Mouse (Mus musculus): ENCODE data around the gene Rps2. TPM values are rescaled to one million over a fixed set of nuclear protein-coding genes. Genes with fewer than 3 reads are reported as not detected.

Gene Rps2
- polyA plus RNA-seq, 1 experiment from 2014 or later: 828 TPM

- ATAC-seq (ENCODE audit: insufficient number of reproducible peaks, low FRiP score): peak; percentile 67
- Histone ChIP-seq H3K4me2 (peak overlapping the region; percentile 61), H3K4me3 (peak overlapping the region; percentile 36), H3K27ac (ENCODE audit: poor library complexity, severe bottlenecking) (no peak overlapping the region), H3K9me3 (replicated peaks) (no peaks in the 10 kb centered on the region), H3K4me1 (replicated peaks) (peaks cover 22% of the 10 kb centered on the region), H3K9ac (peak overlapping the region; percentile 30; the same call in 1 of the 2 replicates), H3K27me3 (replicated peaks) (peaks cover 59% of the 10 kb centered on the region), H3K36me3 (peaks cover 6% of the 10 kb centered on the region)
- 2% methylated on average over 25 of the region's 25 CpGs for WGBS
These were observed 30.7 kb upstream of the Rps2 start for GRCm38 (mm10) chr17:24687146-24687595.

- WGBS: 19% methylated on average over 23 of the region's 23 CpGs
- H3K9me3 ChIP-seq (replicated peaks): no peaks in the 10 kb centered on the region
- ATAC-seq (ENCODE audit: insufficient number of reproducible peaks, low FRiP score): no peak
- H3K27me3 ChIP-seq (replicated peaks): peaks cover 63% of the 10 kb centered on the region
- H3K4me1 ChIP-seq (replicated peaks): peaks cover 22% of the 10 kb centered on the region
- H3K4me3 ChIP-seq: peak overlapping the region; percentile 36
- H3K27ac ChIP-seq (ENCODE audit: poor library complexity, severe bottlenecking): no peak overlapping the region
- H3K36me3 ChIP-seq: peaks cover 6% of the 10 kb centered on the region
- H3K4me2 ChIP-seq: peak overlapping the region; percentile 61
- H3K9ac ChIP-seq: 0 out of 2 replicates have a peak overlapping the region, but pooled peaks have one; percentile 30
These were observed 30.3 kb upstream of the Rps2 start for GRCm38 (mm10) chr17:24687599-24687998.

GRCm38 (mm10) chr17:24689251-24690081 is 28.4 kb upstream of the Rps2 start, which contains the start of gene Syngr3:
Syngr3 (minus strand) TSS chr17:24689955.
- Histone ChIP-seq H3K4me2 (peak within 1 kb of the TSS; percentile 86), H3K27me3 (replicated peaks) (peaks cover 66% of the 10 kb centered on the region), H3K36me3 (peaks cover 14% of the 10 kb centered on the region), H3K9ac (peak within 1 kb of the TSS; percentile 64), H3K9me3 (replicated peaks) (no peaks in the 10 kb centered on the region), H3K4me1 (replicated peaks) (peaks cover 22% of the 10 kb centered on the region), H3K27ac (ENCODE audit: poor library complexity, severe bottlenecking) (no peak within 1 kb of the TSS), H3K4me3 (peak within 1 kb of the TSS; percentile 57)
- WGBS: under 1% methylated on average over 41 of the region's 55 CpGs
- no peak for ATAC-seq (ENCODE audit: insufficient number of reproducible peaks, low FRiP score)

- Histone ChIP-seq H3K4me1 (replicated peaks) (peaks cover 28% of the 10 kb centered on the region), H3K9ac (no peak overlapping the region), H3K9me3 (replicated peaks) (no peaks in the 10 kb centered on the region), H3K27ac (ENCODE audit: poor library complexity, severe bottlenecking) (no peak overlapping the region), H3K36me3 (peaks cover 14% of the 10 kb centered on the region), H3K4me2 (no peak overlapping the region), H3K27me3 (replicated peaks) (peaks cover 47% of the 10 kb centered on the region), H3K4me3 (no peak overlapping the region)
- WGBS: 81% methylated on average over 5 of the region's 5 CpGs
- ATAC-seq (ENCODE audit: insufficient number of reproducible peaks, low FRiP score): no peak
These were observed 25.5 kb upstream of the Rps2 start for GRCm38 (mm10) chr17:24692385-24692784.

- WGBS: 10% methylated on average over 40 of the region's 51 CpGs
- Histone ChIP-seq H3K9ac (peak overlapping the region; percentile 92), H3K4me1 (replicated peaks) (peaks cover 23% of the 10 kb centered on the region), H3K27ac (ENCODE audit: poor library complexity, severe bottlenecking) (peak overlapping the region; percentile 66), H3K36me3 (peaks cover 24% of the 10 kb centered on the region), H3K27me3 (replicated peaks) (peaks cover 20% of the 10 kb centered on the region), H3K4me2 (peak overlapping the region; percentile 76), H3K9me3 (replicated peaks) (no peaks in the 10 kb centered on the region), H3K4me3 (peak overlapping the region; percentile 83)
- ATAC-seq (ENCODE audit: insufficient number of reproducible peaks, low FRiP score): peak; percentile 5; the same call in 1 of the 2 replicates
These were observed 22.4 kb upstream of the Rps2 start for GRCm38 (mm10) chr17:24695326-24696010.

GRCm38 (mm10) chr17:24696011-24696697 is 21.8 kb upstream of the Rps2 start, which contains the start of the genes Gfer and Noxo1:
Gfer (minus strand) TSS chr17:24696156.
Noxo1 (plus strand) TSS chr17:24696234.
- peaks cover 13% of the 10 kb centered on the region for H3K27me3 ChIP-seq (replicated peaks)
- no peaks in the 10 kb centered on the region for H3K9me3 ChIP-seq (replicated peaks)
- H3K9ac ChIP-seq: peak within 1 kb of the TSS; percentile 92
- H3K36me3 ChIP-seq: peaks cover 31% of the 10 kb centered on the region
- WGBS: 1% methylated on average over 74 of the region's 76 CpGs
- peak; percentile 94 for ATAC-seq (ENCODE audit: insufficient number of reproducible peaks, low FRiP score)
- peak within 1 kb of the TSS; percentile 66 for H3K27ac ChIP-seq (ENCODE audit: poor library complexity, severe bottlenecking)
- peak within 1 kb of the TSS; percentile 76 for H3K4me2 ChIP-seq
- peaks cover 23% of the 10 kb centered on the region for H3K4me1 ChIP-seq (replicated peaks)
- H3K4me3 ChIP-seq: peak within 1 kb of the TSS; percentile 83

GRCm38 (mm10) chr17:24697985-24698384 is 19.9 kb upstream of the Rps2 start:
- ATAC-seq (ENCODE audit: insufficient number of reproducible peaks, low FRiP score): no peak
- WGBS: 18% methylated on average over 5 of the region's 5 CpGs
- Histone ChIP-seq H3K4me3 (no peak overlapping the region), H3K4me1 (replicated peaks) (peaks cover 23% of the 10 kb centered on the region), H3K4me2 (no peak overlapping the region), H3K36me3 (peaks cover 39% of the 10 kb centered on the region), H3K9ac (no peak overlapping the region), H3K9me3 (replicated peaks) (no peaks in the 10 kb centered on the region), H3K27me3 (replicated peaks) (0 out of 2 replicates have a peak, but pooled peaks cover 4% of the 10 kb centered on the region), H3K27ac (ENCODE audit: poor library complexity, severe bottlenecking) (no peak overlapping the region)

- Histone ChIP-seq H3K27ac (ENCODE audit: poor library complexity, severe bottlenecking) (no peak overlapping the region), H3K36me3 (peaks cover 38% of the 10 kb centered on the region)
- 63% methylated on average over 9 of the region's 9 CpGs for WGBS
These were observed 19.2 kb upstream of the Rps2 start for GRCm38 (mm10) chr17:24698715-24699114.

GRCm38 (mm10) chr17:24699473-24699872 is 18.4 kb upstream of the Rps2 start:
- ATAC-seq (ENCODE audit: insufficient number of reproducible peaks, low FRiP score): no peak
- H3K9me3 ChIP-seq (replicated peaks): no peaks in the 10 kb centered on the region
- no peak overlapping the region for H3K27ac ChIP-seq (ENCODE audit: poor library complexity, severe bottlenecking)
- H3K27me3 ChIP-seq (replicated peaks): 0 out of 2 replicates have a peak, but pooled peaks cover 4% of the 10 kb centered on the region
- H3K9ac ChIP-seq: no peak overlapping the region
- WGBS: 78% methylated on average over 2 of the region's 2 CpGs
- no peak overlapping the region for H3K4me3 ChIP-seq
- no peak overlapping the region for H3K4me2 ChIP-seq
- peaks cover 45% of the 10 kb centered on the region for H3K36me3 ChIP-seq
- peaks cover 23% of the 10 kb centered on the region for H3K4me1 ChIP-seq (replicated peaks)

More at GRCm38 (mm10) chr17:24698715-24699114, 19.2 kb upstream of the Rps2 start:
- H3K4me2 ChIP-seq: no peak overlapping the region
- no peak for ATAC-seq (ENCODE audit: insufficient number of reproducible peaks, low FRiP score)
- H3K9ac ChIP-seq: no peak overlapping the region
- no peaks in the 10 kb centered on the region for H3K9me3 ChIP-seq (replicated peaks)
- 0 out of 2 replicates have a peak, but pooled peaks cover 4% of the 10 kb centered on the region for H3K27me3 ChIP-seq (replicated peaks)
- no peak overlapping the region for H3K4me3 ChIP-seq
- peaks cover 23% of the 10 kb centered on the region for H3K4me1 ChIP-seq (replicated peaks)

GRCm38 (mm10) chr17:24701251-24701650 is 16.7 kb upstream of the Rps2 start:
- H3K4me2 ChIP-seq: no peak overlapping the region
- ATAC-seq (ENCODE audit: insufficient number of reproducible peaks, low FRiP score): no peak
- H3K4me3 ChIP-seq: no peak overlapping the region
- no peaks in the 10 kb centered on the region for H3K9me3 ChIP-seq (replicated peaks)
- peaks cover 18% of the 10 kb centered on the region for H3K4me1 ChIP-seq (replicated peaks)
- H3K36me3 ChIP-seq: peaks cover 57% of the 10 kb centered on the region
- H3K27ac ChIP-seq (ENCODE audit: poor library complexity, severe bottlenecking): no peak overlapping the region
- 87% methylated on average over 9 of the region's 9 CpGs for WGBS
- 0 out of 2 replicates have a peak, but pooled peaks cover 4% of the 10 kb centered on the region for H3K27me3 ChIP-seq (replicated peaks)
- H3K9ac ChIP-seq: no peak overlapping the region
